Mouse (Mus musculus) cerebellum, adult 2 months (tissue): ENCODE results near the gene Itprid1.

Experiments used
- CTCF ChIP-seq: fragments of 200-500 bp; IDR thresholded peaks from 2 replicates; pipeline ENCODE4 v1.5.1; 2011; ENCODE audit warnings: low read depth, mild to moderate bottlenecking, control low read depth, low read length, moderate library complexity, borderline replicate concordance; ENCODE audit not compliant: insufficient read depth
- POLR2A ChIP-seq: fragments of 200-500 bp; IDR thresholded peaks from 2 replicates; pipeline ENCODE4 v1.6.1; 2011; ENCODE audit warnings: low read length, control low read depth, borderline replicate concordance; ENCODE audit not compliant: insufficient read depth

DNA sequence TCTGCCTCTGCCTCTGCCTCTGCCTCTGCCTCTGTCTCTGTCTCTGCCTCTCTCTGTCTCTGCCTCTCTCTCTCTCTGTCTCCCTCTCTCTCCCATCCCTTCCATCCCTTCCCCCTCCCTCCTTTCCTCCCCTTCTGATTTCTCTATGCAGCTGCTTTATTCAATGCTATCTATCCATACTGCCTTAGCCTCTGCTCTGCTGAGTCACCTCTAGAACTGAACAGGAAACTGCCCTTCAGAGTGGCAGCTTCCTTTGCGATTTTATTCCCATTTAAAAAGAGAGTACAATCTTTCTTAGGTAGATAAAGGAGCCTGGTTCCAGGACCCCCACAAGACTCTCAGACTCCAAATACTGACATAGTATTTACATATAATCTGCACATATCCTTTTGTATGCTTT lies 47.1 kb upstream of the Itprid1 start:
- TF ChIP-seq CTCF, result no peak
- TF ChIP-seq POLR2A, result no peak
